Mouse (Mus musculus): ENCODE measurements around the gene Runx2. TPM values are rescaled to one million over a fixed set of nuclear protein-coding genes. Genes with fewer than 3 reads are reported as not detected.

Gene Runx2
- total and polyA plus RNA-seq, 3 experiments, result not detected

DNA sequence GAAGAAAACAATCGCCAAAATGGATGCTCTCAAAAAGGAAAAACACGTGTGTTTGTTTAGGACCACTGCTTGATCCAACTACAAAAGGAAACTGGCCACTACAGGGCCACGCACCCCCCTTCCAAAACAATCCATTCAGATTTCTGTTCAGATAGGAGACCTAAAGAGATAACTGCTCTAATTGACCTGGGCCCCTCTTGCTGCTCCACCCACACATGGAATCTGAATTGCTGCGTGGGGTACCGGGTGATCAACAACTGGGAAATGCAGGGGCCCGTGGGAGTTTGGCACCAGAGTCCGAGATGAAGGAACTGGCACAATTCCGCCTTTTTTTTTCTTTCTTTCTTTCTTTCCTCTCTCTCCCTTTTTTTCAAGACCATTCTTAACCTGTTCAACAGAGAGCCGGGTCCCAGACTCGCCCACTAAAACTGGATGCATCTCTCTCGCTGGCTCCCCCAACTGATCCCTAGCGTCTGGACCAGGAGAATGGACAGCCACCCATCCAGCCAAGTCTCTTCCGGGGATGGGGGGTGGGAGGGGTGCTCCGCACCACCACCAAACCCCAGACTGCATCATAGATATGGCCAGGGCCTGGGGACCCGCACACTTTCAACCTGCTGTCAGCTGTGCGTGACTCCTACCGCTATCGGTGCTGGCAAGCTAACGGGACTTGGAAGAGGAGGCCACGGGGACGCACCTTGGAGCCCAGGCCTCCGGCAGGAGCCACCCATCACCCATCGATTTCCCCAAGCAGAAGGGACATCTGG lies 80.9 kb downstream of the Runx2 start:
- no peak for DNase-seq (ENCODE audit: low read depth, low spot score)
- H3K4me3 ChIP-seq (ENCODE audit: control insufficient read depth in 1 of 2, insufficient read depth in 1 of 2, low read depth in 2 of 2, low read length in 2 of 2), result no peak overlapping the region
- no peak overlapping the region for H3K27ac ChIP-seq (ENCODE audit: control insufficient read depth, low read depth, low read length)

DNA sequence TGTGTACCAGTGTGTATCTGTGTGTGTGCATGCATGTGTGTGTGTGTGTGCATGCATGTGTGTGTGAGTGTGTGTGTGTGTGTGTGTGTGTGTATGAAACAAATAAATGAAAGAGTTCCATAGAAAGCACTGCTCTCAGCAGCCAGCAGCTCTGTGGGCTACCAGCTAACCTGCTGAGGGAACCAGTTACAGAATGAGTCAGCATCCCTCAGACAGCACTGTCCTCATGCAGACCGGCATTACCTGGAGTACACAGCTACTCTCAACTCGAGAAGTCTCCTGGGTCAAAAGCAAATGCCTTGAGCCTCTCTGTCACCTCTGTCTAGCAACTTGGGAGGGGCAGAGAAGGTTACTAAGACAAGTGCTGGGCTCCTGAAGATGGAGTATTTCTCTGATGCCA lies 86.1 kb downstream of the Runx2 start:
- H3K4me3 ChIP-seq (ENCODE audit: control insufficient read depth in 1 of 2, insufficient read depth in 1 of 2, low read depth in 2 of 2, low read length in 2 of 2), result no peak overlapping the region
- H3K27me3 ChIP-seq (ENCODE audit: control insufficient read depth in 1 of 2, insufficient read depth in 2 of 2, low read length in 2 of 2), result no peaks in the 10 kb centered on the region
- H3K4me1 ChIP-seq (ENCODE audit: control insufficient read depth in 1 of 2, insufficient read depth in 2 of 2, low read length in 2 of 2), result no peaks in the 10 kb centered on the region
- no peaks in the 10 kb centered on the region for H3K9me3 ChIP-seq (replicated peaks; ENCODE audit: insufficient read depth, low read length)
- H3K9ac ChIP-seq (ENCODE audit: control insufficient read depth, low read depth, low read length, poor library complexity, severe bottlenecking), result no peak overlapping the region
- no peak for TF ChIP-seq MAFK (IDR thresholded peaks at IDR 0.05; ENCODE audit: borderline replicate concordance, low read depth, low read length)
- no peak for TF ChIP-seq CTCF (IDR thresholded peaks at IDR 0.05 in 2 of 3, conservative IDR thresholded peaks at IDR 0.05 in 1 of 3; ENCODE audit: control insufficient read depth in 1 of 3, insufficient read depth in 1 of 3, low read depth in 2 of 3, low read length in 3 of 3, poor library complexity in 1 of 3, severe bottlenecking in 1 of 3)
- TF ChIP-seq ZMIZ1 (IDR thresholded peaks at IDR 0.05; ENCODE audit: low read depth, low read length), result no peak
- TF ChIP-seq MXI1 (IDR thresholded peaks at IDR 0.05; ENCODE audit: low read depth, low read length), result no peak
- TF ChIP-seq UBTF (IDR thresholded peaks at IDR 0.05; ENCODE audit: borderline replicate concordance, insufficient read depth, low read depth, low read length), result no peak
- no peak for TF ChIP-seq KAT2A (conservative IDR thresholded peaks at IDR 0.05; ENCODE audit: low read depth, low read length)
- H3K79me2 ChIP-seq (ENCODE audit: control insufficient read depth, insufficient read depth, low read length, poor library complexity), result no peaks in the 10 kb centered on the region
- no peaks in the 10 kb centered on the region for H3K36me3 ChIP-seq (ENCODE audit: control insufficient read depth in 1 of 2, insufficient read depth in 2 of 2, low read length in 2 of 2)
- DNase-seq (ENCODE audit: low read depth, low spot score), result no peak
- H3K27ac ChIP-seq (ENCODE audit: control insufficient read depth, low read depth, low read length), result no peak overlapping the region

More for the DNA sequence above, 80.9 kb downstream of the Runx2 start:
- Histone ChIP-seq H3K9ac (ENCODE audit: control insufficient read depth, low read depth, low read length, poor library complexity, severe bottlenecking) (no peak overlapping the region), H3K79me2 (ENCODE audit: control insufficient read depth, insufficient read depth, low read length, poor library complexity) (no peaks in the 10 kb centered on the region), H3K27me3 (ENCODE audit: control insufficient read depth in 1 of 2, insufficient read depth in 2 of 2, low read length in 2 of 2) (no peaks in the 10 kb centered on the region), H3K4me1 (ENCODE audit: control insufficient read depth in 1 of 2, insufficient read depth in 2 of 2, low read length in 2 of 2) (no peaks in the 10 kb centered on the region), H3K36me3 (ENCODE audit: control insufficient read depth in 1 of 2, insufficient read depth in 2 of 2, low read length in 2 of 2) (no peaks in the 10 kb centered on the region), H3K9me3 (replicated peaks; ENCODE audit: insufficient read depth, low read length) (no peaks in the 10 kb centered on the region)
- no peak for TF ChIP-seq ELF1 (IDR thresholded peaks at IDR 0.05; ENCODE audit: low read depth, low read length)
- no peak for TF ChIP-seq SMC3 (IDR thresholded peaks at IDR 0.05; ENCODE audit: low read depth, low read length)
- no peak for TF ChIP-seq KAT2A (conservative IDR thresholded peaks at IDR 0.05; ENCODE audit: low read depth, low read length)
- TF ChIP-seq NRF1 (IDR thresholded peaks at IDR 0.05; ENCODE audit: insufficient read depth, low read depth, low read length, poor library complexity, severe bottlenecking), result no peak
- no peak for TF ChIP-seq RAD21 (IDR thresholded peaks at IDR 0.05; ENCODE audit: low read depth, low read length)
- TF ChIP-seq ZNF384 (IDR thresholded peaks at IDR 0.05; ENCODE audit: low read depth, low read length), result no peak
- no peak for TF ChIP-seq MAX (IDR thresholded peaks at IDR 0.05; ENCODE audit: low read length)
- no peak for TF ChIP-seq ZMIZ1 (IDR thresholded peaks at IDR 0.05; ENCODE audit: low read depth, low read length)
- TF ChIP-seq NELFE (IDR thresholded peaks at IDR 0.05; ENCODE audit: low read depth, low read length), result no peak
- TF ChIP-seq POLR2AphosphoS5 (IDR thresholded peaks at IDR 0.05; ENCODE audit: borderline replicate concordance, low read depth, low read length), result no peak
- no peak for TF ChIP-seq POLR2A (IDR thresholded peaks at IDR 0.05; ENCODE audit: control insufficient read depth in 1 of 2, insufficient read depth in 1 of 2, low read depth in 1 of 2, low read length in 2 of 2, poor library complexity in 1 of 2)
- no peak for TF ChIP-seq GATA1 (IDR thresholded peaks at IDR 0.05; ENCODE audit: low read depth, low read length)
- no peak for TF ChIP-seq MAZ (IDR thresholded peaks at IDR 0.05; ENCODE audit: low read depth, low read length)
- no peak for TF ChIP-seq GABPA (IDR thresholded peaks at IDR 0.05; ENCODE audit: low read depth, low read length)
- no peak for TF ChIP-seq ZKSCAN1 (IDR thresholded peaks at IDR 0.05; ENCODE audit: low read depth, low read length)
- TF ChIP-seq EP300 (IDR thresholded peaks at IDR 0.05; ENCODE audit: low read depth in 1 of 2, low read length in 2 of 2), result no peak
- TF ChIP-seq ZC3H11A (IDR thresholded peaks at IDR 0.05; ENCODE audit: low read depth, low read length), result no peak
- no peak for TF ChIP-seq CHD1 (IDR thresholded peaks at IDR 0.05; ENCODE audit: low read depth, low read length)
